Mouse (Mus musculus) embryonic fibroblast, embryonic 13.5 days (primary cell): ENCODE results near the gene Atp5c1.

Experiments used
- CTCF ChIP-seq: IDR thresholded peaks from 2 replicates; pipeline ENCODE4 v1.5.1; 2011; ENCODE audit warnings: mild to moderate bottlenecking, control low read depth, low read length, moderate library complexity, borderline replicate concordance; ENCODE audit not compliant: insufficient read depth
- POLR2A ChIP-seq: IDR thresholded peaks from 2 replicates; pipeline ENCODE4 v1.6.1; 2011; ENCODE audit warnings: low read depth, mild to moderate bottlenecking, control low read depth, low read length, moderate library complexity

DNA sequence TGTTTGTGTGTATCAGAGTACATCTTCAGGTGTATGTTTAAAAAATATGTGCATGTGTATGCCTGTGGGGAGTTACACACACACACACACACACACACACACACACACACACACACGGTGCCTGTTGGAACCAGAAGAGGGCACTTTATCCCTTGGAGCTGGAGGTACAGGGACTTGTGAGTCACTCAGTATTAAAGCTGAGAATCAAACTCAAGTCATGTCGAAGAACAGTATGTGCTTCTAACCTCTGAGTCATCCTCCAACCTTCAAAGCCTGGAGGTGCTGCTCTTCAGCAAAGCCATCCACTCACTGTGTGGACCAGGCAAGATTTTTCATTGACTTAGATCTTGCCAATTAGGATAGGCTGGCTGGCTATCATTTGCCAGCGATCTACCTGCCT is 41.5 kb upstream of the Atp5c1 start:
- TF ChIP-seq CTCF (peak; percentile 28; the same call in 1 of the 2 replicates), POLR2A (no peak)
